Mouse (Mus musculus) neutrophil, adult 65 days (primary cell): ENCODE measurements around the gene Ubald1. TPM values are rescaled to one million over a fixed set of nuclear protein-coding genes. Genes with fewer than 3 reads are reported as not detected.

ENCODE experiments used
- total RNA-seq: library from RNA; stranded (reverse); gene quantifications from 2 replicates; pipeline ENCODE4 v1.2.4, GENCODE M21; 2023

The Ubald1 gene
- 53.8 and 60.0 TPM in 2 replicates for total RNA-seq

DNA sequence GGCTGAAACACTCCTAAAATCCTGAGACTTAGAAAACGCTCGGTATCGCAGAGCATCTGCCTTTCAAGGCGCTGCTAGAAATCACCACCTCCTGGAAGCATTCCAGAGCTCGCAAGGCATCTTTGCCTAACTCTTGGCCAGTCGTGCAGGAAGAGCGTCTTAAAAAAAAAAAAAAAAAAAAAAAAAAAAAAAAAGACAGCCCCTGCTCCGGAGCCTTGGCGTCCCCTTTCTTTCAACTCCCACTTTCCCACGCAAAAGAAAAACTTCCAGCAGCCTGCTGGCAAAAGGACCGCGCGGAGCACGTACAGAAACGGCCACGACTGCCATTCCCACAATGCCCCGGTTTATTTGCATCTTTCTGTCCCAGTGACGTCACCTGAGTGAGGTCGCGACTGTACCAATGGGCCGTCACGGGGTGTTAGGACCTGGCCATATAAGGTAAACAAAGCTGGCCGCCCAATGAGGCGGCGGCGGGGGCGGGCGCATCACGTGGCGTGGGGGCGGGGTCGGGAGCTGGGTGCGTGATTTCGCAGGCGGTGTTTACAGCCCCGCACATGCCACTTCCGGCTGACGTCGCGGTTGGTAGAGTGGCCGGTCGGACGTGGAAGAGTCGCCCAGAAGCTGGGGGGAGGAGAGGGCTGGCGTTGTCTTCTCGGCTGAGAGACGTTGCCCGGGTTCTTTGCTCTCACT lies at the start of gene Ubald1:
TSS of gene Ubald1 (minus strand) at position 180 of the 690 bp plus-strand sequence.

DNA sequence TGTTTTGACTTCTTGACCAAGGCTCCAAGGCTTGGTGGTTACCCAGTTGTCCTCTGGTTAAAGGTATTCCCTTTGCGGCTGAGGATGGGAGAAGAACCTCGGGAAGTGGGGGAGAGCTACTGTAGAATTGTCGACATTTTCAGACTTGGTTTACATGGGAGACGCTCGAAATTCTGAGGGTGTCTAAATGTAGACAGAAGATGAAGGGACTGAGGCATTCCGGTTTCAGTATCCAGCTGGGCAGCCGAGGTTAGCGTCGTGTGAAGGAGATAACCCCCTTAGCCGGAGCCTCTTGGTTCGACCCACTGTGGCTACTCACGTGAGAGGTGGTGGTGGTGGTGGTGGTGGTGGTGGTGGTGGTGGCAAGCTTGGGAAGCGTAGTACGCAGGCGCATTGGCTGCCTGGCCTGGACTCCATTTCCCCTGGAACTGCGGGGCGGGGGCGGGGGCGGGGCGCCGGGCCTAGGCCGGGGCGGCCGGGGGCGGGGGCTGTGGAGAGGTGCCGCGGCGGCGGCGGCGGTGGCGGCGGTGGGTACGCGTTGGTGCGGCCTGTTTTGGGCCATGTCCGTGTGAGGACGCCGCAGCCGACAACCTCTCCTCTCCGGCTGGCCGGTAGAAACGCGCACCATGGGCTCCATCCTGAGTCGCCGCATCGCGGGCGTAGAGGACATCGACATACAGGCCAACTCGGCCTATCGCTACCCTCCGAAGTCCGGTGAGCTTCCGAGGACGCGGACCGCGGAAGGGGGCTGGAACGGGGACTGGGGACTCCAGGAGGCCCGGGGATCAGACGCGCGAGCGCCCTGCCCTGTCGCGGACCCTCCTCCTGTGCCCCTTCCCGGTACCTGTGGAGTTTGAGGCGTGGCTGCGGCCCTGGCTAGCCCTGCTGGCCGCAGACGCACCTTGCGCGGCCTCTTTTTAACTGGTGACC lies 5.9 kb upstream of the Ubald1 start, which contains the start of gene Mgrn1:
TSS of gene Mgrn1 (plus strand) at position 490 of the 930 bp plus-strand sequence.

DNA sequence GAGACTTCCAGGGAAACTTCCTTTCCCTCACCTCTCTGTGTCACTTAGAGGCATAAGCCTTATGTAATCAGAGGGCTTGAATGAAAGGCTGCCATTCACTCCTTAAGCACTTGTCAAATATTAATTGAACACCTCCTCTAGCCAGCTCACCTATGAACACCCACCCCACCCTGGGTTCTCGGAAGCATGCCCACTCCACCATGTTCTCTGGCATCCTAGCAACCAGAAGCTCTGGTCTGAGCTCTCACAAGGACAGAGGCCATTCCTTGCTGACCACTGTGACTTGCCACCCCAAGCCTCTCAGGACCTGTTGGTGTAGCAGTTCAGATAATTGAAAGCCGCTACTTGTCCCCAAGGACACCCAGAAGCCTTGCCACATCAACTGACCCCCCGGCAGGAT lies 44.9 kb downstream of the Ubald1 start, which contains the start of gene 4930562C15Rik:
TSS of gene 4930562C15Rik (plus strand) at position 226 of the 400 bp plus-strand sequence.

Other genes with a start within 250 kb of the Ubald1 start
- gene Vasn, start 240.4 kb downstream of the Ubald1 start, total RNA-seq = 0.32 TPM in 2 replicates
- 6.0 TPM in 2 replicates for gene Dnaja3, start 240.3 kb downstream of the Ubald1 start, total RNA-seq
- 229 and 325 TPM in 2 replicates for gene Coro7, start 200.5 kb downstream of the Ubald1 start, total RNA-seq
- gene Nmral1, start 161.0 kb downstream of the Ubald1 start, total RNA-seq = 12.3 and 12.5 TPM in 2 replicates
- 38.0 and 39.2 TPM in 2 replicates for gene Hmox2, start 154.0 kb downstream of the Ubald1 start, total RNA-seq
- 17.8 and 20.7 TPM in 2 replicates for gene Cdip1, start 90.0 kb downstream of the Ubald1 start, total RNA-seq
- not detected in 2 replicates for gene 4930562C15Rik, start 44.9 kb downstream of the Ubald1 start, total RNA-seq
- gene Mgrn1, start 5.9 kb upstream of the Ubald1 start, total RNA-seq = 55.0 and 72.6 TPM in 2 replicates
- 24.3 and 26.9 TPM in 2 replicates for gene Nudt16l1, start 58.4 kb upstream of the Ubald1 start, total RNA-seq
- 50.7 and 64.6 TPM in 2 replicates for gene Anks3, start 83.9 kb upstream of the Ubald1 start, total RNA-seq
- gene Sept12, start 117.5 kb upstream of the Ubald1 start, total RNA-seq = not detected in 2 replicates
- not detected in 2 replicates for gene Smim22, start 127.0 kb upstream of the Ubald1 start, total RNA-seq
- gene Rogdi, start 133.2 kb upstream of the Ubald1 start, total RNA-seq = 251 and 261 TPM in 2 replicates
- 168 and 226 TPM in 2 replicates for gene Glyr1, start 169.5 kb upstream of the Ubald1 start, total RNA-seq
- 98.3 and 148 TPM in 2 replicates for gene Ubn1, start 169.7 kb upstream of the Ubald1 start, total RNA-seq